Mouse (Mus musculus) testis, adult 2 months (tissue): Measurements from ENCODE around the gene Haus8.

Experiments
- CTCF ChIP-seq: fragments of 200-500 bp; IDR thresholded peaks from 2 replicates; pipeline ENCODE4 v1.5.1; 2012; ENCODE audit warnings: low read depth, mild to moderate bottlenecking, inconsistent platforms, low read length, moderate library complexity; ENCODE audit not compliant: control insufficient read depth, insufficient read depth, insufficient replicate concordance
- POLR2A ChIP-seq: fragments of 200-500 bp; IDR thresholded peaks from 2 replicates; pipeline ENCODE4 v1.6.1; 2012; ENCODE audit warnings: low read depth, mild to moderate bottlenecking, inconsistent platforms, low read length, moderate library complexity; ENCODE audit not compliant: control insufficient read depth

DNA sequence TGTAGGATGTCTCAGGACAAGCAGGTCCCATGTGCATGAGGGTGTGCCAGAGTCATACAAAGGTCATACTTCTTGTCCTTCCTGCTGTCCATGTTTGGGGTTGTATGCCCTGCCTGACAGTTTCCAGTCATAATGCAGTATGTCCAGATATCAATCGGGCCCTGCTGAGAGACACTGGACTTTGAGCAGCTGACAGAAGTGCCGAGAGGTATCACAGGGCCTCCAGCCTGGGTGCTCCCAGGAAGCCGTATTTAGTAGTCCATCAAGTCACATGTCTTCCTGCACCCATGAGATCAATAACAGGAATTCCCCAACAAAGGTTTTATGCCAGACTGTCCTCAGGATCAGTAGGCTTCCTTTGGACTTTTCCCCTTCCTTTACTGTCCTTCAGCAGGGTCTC lies 27.0 kb upstream of the Haus8 start:
- TF ChIP-seq CTCF (no peak), POLR2A (no peak)
